Mouse (Mus musculus): ENCODE measurements around the gene Mapkapk5. TPM values are rescaled to one million over a fixed set of nuclear protein-coding genes. Genes with fewer than 3 reads are reported as not detected.
A peak's percentile ranks its signal among the peaks of the same experiment; 100 is the strongest.

Gene Mapkapk5
- total RNA-seq (2014; fragmentation: Nextera tagmentation): 135 and 143 TPM in 2 replicates
- total RNA-seq (2017): 120 and 186 TPM in 2 replicates

- peak; percentile 76 for ATAC-seq (replicated peaks; ENCODE audit: low FRiP score, low TSS enrichment, poor library complexity, severe bottlenecking)
Measured at GRCm38 (mm10) chr5:121545793-121546529, at the start of gene Mapkapk5. TSS of gene Mapkapk5 (minus strand) at chr5:121545905.

GRCm38 (mm10) chr5:121594714-121595313 lies 49.1 kb upstream of the Mapkapk5 start:
- no peak for ATAC-seq (replicated peaks; ENCODE audit: low FRiP score, low TSS enrichment, poor library complexity, severe bottlenecking)

DNA sequence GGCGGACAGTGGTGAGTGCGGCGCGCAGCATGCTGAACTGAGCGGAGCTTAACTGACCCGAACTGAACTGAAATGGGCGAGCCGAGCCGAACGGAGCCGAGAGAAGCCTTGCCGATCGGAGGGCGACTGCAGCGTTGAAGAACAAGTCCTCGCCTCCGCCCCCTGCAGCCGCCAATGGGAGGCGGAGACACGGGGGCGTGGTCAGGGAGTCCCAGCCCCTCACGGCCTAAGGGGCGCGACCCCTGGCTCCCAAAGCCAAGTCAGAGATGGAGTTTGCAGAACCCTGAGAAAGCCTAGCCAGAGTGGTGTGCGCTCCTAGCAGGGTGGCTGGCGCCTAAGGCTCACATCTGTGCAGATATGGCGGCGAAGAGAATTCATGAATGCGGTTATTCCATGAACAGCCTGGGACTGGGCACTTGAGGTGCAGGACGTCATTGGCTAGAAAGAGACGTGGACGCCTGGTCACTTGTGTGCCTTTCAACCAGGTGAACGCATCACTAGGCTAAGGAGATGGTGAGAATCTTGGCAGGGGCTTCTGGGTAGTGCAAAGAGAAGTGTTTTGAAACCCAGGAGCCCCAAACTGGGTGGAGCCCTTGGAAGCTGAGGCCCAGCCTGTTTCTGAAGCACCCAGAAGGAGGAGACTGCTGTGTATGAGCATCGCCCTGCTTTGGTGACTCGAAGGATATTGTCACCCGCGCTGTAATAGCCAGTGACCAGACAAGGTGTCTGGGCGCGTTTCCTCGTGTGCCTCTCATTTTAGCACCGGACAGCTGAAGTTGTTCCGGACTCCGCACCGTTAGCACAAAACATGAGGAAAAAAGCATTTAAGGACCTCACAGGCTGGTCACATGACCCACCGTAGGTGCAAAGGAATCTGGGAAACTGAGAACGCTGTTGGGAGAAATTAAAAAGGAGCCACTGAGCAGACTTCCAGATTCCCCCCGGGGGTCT lies 48.0 kb upstream of the Mapkapk5 start, which contains the start of gene Aldh2:
Aldh2 (minus strand) TSS at position 374 of the 951 bp plus-strand sequence.
- ATAC-seq (replicated peaks; ENCODE audit: low FRiP score, low TSS enrichment, poor library complexity, severe bottlenecking): peak; percentile 83

DNA sequence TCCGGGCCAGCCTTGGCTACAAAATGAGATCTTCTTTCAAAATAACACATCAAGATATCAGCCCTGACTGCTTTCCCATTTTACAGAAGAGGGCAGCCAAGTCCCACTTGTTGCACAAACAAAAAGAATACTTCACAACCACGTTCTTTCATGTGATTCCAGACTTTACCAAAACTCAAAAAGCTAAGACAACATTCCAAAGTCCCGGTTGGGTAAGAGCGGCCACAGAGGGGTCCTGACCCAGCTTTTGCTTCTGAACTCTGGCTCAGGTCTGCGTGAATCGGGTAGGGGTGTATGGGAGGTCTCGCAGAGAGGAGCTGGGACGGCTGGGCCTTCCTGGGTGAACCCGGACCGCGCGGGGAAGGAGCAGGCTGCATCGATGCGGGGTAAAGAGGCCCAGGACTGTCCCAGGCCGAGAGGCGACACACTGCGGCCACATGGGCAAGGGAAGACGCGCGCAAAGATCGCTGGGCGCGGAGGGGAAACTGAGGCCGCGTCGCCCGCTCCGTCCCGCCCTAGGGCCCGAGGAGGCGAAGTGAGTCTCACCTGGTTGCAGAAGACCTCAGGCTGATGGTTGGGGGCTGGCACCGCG lies 47.2 kb upstream of the Mapkapk5 start:
- no peak for ATAC-seq (replicated peaks; ENCODE audit: low FRiP score, low TSS enrichment, poor library complexity, severe bottlenecking)

- ATAC-seq (replicated peaks; ENCODE audit: low FRiP score, low TSS enrichment, poor library complexity, severe bottlenecking): no peak
Measured at GRCm38 (mm10) chr5:121592064-121592815, 46.5 kb upstream of the Mapkapk5 start.

- ATAC-seq (replicated peaks; ENCODE audit: low FRiP score, low TSS enrichment, poor library complexity, severe bottlenecking): no peak
Measured at GRCm38 (mm10) chr5:121591417-121592063, 45.8 kb upstream of the Mapkapk5 start.

DNA sequence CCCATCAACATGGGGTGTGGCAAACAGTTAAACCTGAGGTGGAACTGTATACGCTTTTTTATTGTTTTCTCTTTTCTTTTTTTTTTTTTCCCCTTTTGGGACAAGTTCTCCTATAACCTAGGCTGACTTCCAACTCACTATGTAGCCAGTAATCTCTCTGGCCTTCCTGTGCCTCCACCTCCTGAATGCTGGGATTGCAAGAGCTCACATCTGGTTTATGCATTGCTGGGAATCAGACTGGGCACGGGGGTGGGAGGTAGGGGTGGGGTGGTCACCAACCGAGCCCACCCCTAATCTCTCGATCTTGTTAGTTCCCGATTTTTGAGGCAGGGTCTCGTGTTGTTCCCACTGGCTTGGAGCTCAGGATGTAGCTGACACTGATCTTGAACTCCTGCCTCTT lies 44.2 kb upstream of the Mapkapk5 start:
- ATAC-seq (replicated peaks; ENCODE audit: low FRiP score, low TSS enrichment, poor library complexity, severe bottlenecking): no peak

DNA sequence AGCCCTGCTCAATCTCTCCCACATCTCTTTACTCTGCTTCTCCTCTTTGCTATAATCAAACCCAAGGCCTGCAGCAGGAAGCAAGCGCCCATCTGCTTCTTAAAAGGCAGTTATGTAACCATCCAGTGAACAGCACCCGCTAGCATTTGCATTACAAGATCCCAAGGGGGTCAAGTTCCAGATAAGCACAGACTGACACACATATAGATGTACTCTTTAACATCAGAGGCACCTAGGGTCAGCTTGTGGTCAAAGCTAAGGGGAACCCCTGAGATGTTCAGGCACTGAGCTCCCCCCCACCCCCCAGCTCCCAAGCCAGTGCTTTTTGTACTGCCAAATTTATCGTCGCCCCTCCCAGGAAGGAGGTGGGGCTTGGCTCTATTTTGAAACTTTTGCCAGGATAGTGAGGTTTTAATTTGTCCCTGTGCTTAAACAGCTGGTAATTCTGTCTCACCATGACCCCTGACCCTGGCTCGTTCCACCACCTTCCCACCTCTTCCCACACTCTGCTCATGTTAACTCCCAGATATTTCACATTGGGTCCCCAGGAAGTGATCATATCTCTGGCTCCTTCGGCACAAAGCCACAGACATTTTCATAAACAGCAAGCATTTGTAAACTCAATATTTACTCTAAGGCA lies 40.8 kb upstream of the Mapkapk5 start:
- ATAC-seq (replicated peaks; ENCODE audit: low FRiP score, low TSS enrichment, poor library complexity, severe bottlenecking): peak; percentile 44

DNA sequence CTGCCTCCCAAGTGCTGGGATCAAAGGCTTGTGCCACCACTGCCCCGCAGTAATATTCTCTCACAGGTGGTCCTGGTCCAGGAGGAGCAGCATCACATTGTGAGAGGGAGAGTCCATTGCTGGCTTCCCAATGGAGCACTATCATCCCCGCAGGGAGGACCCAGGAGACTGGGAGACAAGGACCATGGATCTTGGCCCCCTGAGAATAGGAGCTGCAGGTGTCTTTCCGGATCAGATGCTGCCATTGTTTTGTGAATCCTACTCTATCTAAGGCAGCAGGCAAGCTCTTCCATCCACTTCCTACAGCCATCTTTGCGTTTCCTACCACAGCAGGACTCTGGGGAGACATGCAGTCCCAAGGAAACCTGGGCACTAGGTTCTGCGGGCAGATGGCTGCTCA lies 40.0 kb upstream of the Mapkapk5 start:
- ATAC-seq (replicated peaks; ENCODE audit: low FRiP score, low TSS enrichment, poor library complexity, severe bottlenecking): no peak

GRCm38 (mm10) chr5:121585005-121585404 lies 39.3 kb upstream of the Mapkapk5 start:
- ATAC-seq (replicated peaks; ENCODE audit: low FRiP score, low TSS enrichment, poor library complexity, severe bottlenecking): no peak

GRCm38 (mm10) chr5:121583765-121584501 lies 38.2 kb upstream of the Mapkapk5 start:
- ATAC-seq (replicated peaks; ENCODE audit: low FRiP score, low TSS enrichment, poor library complexity, severe bottlenecking): peak; percentile 82

DNA sequence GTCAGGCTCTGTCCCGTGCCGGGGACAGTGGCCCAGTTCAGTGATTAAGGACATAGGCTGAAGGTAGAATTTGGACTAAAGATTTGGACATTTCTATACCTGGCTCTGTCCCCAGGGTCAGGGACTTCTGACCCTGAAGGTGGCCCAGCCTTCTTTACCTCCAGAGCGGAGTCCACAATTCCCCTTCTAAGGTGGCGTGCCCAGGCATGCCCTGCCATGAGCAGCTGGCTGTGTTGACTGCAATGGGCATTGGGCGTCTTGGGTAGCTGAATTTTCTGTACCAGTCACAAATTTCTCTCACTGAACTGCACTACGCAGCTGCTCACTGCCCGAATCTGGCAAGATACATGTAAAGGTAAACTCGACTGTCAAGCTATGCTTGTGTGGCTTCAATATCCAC lies 36.2 kb upstream of the Mapkapk5 start:
- ATAC-seq (replicated peaks; ENCODE audit: low FRiP score, low TSS enrichment, poor library complexity, severe bottlenecking): no peak

DNA sequence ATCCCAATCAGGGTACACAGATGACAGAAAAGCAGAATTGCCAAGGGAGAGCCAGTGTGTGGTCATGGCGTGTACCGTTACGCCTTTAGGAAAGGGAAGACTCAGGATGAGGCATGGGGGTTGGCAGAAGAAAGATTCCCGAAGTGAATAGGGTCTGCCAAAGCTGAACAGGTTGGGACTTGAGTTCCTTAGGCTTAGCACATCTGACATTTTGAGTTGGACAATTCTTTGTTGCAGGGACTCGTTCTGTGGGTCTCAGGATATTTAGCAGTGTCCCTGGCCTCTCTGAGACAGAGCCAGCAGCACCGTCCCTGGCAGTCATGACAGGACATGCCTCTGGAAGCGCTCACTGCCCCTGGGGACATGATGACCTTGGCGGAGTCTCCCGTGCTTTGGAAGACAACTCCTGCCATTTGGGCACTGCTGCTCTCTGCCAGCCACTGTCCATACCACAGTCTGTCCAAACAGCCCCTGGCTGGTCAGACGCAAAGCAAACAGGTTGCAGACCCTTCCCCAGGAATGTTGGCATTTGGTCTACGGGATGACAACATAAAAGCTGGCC lies 31.3 kb upstream of the Mapkapk5 start:
- ATAC-seq (replicated peaks; ENCODE audit: low FRiP score, low TSS enrichment, poor library complexity, severe bottlenecking): no peak

DNA sequence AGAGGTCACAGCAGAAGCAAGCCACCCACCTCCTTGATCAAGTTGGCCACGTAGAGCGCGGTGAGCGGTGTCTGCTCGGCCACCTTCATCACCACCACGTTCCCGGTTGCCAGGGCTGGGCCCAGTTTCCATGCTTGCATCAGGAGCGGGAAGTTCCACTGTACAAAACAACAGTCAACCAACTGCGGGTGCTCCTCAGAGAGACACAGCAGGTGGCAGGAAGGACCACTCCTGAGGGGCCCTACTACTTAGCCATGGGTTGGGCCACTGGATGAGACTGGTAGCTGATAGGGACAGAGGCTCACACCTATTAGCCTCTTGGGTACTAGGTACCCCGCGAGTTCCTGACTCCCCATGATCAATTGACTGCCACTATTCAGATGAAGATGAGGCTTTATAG lies 30.2 kb upstream of the Mapkapk5 start:
- no peak for ATAC-seq (replicated peaks; ENCODE audit: low FRiP score, low TSS enrichment, poor library complexity, severe bottlenecking)

DNA sequence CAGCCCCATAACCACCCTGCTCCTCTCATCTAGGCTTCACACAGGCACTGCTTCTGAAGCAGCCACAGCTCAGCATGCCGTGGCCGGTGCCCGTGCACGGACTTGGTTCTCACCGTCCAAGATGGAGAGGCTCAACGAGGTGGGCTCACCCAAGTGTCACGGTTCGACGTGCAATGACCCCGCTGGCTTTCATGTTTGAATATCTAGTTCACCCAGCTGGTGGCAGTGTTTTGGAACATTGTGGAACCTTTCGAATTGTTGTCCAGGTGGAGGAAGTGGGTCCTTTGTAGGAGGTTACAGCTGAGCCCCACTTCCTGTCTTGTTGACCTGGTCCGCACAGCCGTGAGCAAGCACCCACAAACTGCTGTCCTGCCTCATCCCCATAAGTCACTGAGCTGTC lies 28.4 kb upstream of the Mapkapk5 start:
- no peak for ATAC-seq (replicated peaks; ENCODE audit: low FRiP score, low TSS enrichment, poor library complexity, severe bottlenecking)

DNA sequence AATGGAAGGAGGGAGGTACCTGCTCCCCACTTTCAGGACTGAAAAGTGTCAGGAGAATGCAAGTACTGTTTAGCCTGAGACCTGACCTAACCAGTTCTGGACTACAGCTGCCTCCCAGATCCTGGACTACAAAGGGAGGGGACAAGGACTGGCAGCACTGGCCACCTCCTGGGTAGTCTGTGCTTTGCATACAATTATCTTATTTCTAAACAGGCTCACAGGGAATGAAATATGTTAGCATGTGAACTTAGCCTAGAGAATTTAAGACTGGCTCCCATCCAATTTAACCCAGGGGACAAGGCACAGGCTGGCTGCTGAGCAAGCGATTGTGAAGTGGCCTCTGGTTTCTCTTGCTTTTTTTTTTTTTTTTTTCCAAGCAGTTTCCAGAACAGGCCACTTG lies 25.1 kb upstream of the Mapkapk5 start:
- no peak for ATAC-seq (replicated peaks; ENCODE audit: low FRiP score, low TSS enrichment, poor library complexity, severe bottlenecking)

- no peak for ATAC-seq (replicated peaks; ENCODE audit: low FRiP score, low TSS enrichment, poor library complexity, severe bottlenecking)
Measured at GRCm38 (mm10) chr5:121569881-121570420, 24.2 kb upstream of the Mapkapk5 start.
